Mouse (Mus musculus) thymus, postnatal 36 days (tissue): ENCODE measurements at regions not wholly inside any gene's neighbourhood (a gene's known extent, or its start where the extent isn't known, plus 50 kb on each side); places are given as distances from the start of the nearest gene placed in this dataset.

Source experiments
- DNase-seq, 2 experiments: peaks; one replicate each; pipeline ENCODE4 v3.0.0; 2022; ENCODE audit warnings: mixed read lengths in 2 of 2

DNA sequence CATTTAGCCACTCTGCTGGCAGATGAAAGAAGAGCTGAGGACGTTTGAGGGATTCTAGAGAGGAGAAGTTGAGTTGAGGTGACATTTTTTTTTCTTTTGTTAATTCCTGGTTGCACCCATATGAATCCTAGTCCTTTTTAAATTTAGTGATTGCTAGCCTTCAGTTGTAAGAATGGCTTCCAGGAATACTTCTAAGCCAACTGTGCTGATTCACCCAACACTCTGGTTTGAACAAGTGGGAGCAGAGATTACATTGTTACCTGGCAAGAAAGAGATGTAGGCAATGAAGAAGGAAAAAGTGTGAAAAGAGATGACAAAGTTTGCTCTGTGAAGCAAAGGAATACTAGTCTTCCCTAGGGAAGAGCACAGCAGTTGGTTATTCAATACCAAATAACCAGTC, 261.1 kb upstream of the Kcnq5 start:
- DNase-seq, result no peak

DNA sequence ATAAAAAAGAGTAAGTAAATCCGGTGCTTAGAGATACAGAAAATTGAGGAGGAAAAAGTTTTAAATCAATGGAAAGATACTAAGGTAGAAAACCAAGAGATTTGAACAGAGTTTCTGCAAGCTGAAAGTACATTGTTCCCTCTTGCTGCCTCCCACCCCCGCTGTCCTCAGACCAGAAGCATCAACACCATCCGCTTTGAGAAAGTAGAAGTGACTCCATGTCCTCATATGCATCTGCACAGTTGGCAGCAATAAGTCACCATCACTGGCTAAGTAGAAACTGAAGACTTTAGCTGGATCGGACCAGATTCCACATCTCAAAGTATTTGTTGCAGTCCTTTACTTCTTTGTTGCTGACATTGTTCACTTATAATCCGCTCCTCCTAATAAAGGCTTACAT, 250.1 kb upstream of the Kcnq5 start:
- no peak for DNase-seq

DNA sequence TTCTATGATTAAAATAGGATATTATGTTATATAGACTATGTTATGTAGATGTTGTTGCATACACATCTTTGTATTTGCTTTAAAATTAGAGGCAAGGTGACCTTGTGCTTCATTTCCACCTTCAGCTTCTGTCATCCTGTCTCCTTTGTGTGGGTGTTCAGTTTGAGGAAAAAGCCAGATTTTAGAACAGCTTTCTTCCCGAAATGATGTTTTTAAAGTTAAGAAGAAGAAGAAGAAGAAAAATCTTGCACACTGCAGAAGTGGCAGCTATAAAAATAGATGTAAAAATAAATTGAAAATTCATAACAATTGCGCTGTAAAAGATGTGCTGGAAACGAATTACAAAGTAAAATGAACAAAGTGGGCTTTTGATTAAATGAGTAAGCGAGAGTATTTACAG, 249.5 kb upstream of the Kcnq5 start:
- DNase-seq, result no peak

DNA sequence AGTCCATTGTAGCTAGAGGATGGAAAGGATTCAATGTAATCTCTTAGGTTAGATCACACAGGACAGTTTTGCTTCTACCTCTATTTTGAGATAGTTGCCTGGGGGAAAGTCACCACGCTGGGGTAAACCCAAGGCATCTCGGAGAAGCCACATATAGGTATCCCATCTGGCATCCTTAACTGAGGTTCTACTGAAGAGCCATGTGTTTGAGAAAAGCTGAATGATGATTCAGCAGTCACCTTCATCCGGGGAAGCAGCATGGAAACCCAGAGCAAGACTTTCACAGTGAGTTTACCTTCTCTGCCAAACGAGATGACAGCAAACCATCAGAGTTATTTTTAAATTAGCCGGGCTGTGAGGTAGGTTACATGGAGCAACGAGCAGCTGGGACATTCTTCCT, 248.9 kb upstream of the Kcnq5 start:
- no peak for DNase-seq

DNA sequence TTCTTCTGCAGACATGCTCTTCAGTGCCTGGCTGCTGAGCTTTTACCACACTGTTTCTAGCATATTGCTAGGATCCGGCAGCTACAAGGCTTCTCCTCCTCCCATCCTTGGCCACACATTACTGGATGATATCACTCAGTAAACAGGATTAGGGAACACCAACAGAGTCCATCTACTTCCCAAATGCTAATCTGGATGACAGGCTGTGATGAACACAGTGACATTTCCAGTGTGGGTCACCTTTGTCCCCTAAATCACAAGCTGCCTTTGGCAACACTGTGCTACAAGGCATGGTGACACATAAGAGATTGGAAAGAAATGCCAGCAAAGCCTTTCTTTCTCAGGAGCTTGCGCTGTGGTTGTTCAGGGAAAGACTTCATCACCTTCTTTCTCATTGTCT, 246.5 kb upstream of the Kcnq5 start:
- DNase-seq, result no peak

DNA sequence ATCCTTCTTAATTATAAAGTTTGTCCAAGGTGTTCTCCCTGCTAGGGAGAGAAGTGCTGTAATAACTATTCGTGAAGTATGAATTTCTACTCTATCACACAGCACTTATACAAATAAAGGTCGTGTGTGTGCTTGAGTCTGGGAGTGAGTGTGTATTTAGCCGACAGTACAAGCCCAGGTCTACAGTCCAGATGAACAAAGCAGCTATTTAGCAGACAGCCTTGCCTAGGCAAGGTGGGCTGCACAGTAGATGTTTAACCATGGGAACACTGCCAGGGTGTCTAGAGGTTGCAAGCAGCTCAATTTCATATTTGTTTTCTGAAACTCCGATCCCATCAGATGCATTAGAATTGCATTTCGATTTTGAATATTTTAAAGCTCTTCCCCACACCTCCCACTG, 245.2 kb upstream of the Kcnq5 start:
- no peak for DNase-seq

DNA sequence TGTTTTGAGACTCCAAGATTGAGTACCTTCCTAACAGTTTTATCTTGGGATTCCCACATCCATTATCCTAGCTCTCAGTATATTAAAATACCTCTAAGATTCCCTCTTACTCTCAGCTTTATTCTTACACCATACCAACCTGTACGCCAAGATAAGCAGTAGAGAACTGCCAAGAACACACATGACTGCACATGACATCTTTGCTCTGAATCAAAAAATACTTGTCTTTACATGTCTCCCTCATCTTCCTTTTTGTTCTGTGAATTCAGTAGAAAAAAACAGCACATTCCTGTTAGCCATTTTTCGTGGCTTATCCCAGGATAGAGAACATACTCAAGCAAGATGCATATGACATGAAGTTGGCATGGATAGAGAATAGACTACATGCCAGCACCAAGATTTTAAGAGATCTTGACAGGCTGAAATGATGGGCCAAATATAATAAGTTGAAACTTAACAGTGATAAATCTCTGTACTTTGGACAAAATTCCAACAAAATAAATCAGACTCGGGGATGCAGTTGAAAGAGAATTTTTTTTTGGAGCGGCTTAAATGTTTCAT, 206.0 kb upstream of the Kcnq5 start:
- no peak for DNase-seq

DNA sequence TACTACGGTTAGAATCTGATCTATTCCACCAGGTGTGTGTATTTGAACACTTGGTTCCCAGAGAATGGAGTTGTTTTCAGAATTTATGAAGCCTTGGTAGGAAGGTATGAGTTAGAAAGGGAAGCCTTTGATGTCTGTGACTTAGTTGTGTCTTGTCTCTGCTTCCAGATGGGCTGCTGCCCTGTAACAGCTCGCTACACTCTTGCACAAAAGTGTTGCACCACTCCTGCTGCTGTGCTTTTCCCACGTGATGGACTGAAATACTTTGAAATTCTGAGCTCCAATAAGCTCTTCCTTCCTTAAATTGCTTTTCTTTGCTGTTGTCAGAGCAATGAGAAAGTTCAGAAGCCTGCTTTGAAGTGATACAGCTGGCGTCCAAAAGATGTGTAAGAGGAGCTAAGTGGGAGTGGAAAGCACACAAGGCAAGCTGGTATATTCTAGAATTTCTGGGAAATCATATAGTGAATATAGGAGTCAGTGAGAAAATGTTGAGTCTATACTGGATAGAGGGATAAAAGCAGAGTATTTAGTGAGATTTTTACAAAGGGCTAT, 174.9 kb upstream of the Kcnq5 start:
- no peak for DNase-seq

DNA sequence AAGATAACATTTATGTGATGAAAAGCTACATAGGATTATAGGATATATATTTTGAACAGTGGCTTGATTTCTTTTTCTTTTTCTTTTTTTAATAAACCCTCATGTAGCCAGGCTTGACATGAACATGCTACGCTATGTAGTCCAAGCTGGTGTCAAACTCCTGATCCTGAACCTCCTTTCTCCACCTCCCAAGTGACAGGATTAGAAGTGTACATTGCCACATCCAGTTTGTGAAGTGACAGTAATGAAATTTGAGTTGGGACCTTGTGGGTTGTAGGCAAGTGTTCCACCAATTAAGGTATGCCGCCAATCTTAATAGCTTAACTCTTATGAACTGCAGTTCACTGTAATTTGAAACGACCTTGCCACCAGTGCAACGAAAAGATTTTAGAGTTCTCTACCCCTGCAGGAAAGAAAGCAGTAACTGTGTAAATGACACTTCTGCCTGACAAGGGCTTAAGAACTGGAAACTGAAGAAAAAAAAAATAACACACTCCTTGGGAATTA, 156.6 kb upstream of the Kcnq5 start:
- DNase-seq, result no peak

DNA sequence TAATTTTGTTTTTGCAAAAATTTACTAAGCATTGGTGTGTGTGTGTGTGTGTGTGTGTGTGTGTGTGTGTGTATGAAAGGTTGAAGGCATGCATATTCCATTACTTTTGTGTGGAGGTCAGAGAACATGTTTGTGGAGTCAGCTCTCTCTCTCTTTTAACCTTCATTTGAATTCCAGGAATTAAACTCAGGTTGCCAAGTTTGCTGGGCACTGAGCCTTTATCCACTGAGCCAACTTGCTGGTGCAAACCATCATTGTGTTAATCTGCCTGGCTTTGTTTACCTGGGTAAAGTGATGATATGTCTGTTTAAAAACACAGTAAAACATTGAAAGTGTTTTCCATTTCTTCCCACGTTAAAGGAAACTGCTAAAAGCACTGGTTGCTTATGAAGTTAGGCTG, 154.7 kb upstream of the Kcnq5 start:
- no peak for DNase-seq

DNA sequence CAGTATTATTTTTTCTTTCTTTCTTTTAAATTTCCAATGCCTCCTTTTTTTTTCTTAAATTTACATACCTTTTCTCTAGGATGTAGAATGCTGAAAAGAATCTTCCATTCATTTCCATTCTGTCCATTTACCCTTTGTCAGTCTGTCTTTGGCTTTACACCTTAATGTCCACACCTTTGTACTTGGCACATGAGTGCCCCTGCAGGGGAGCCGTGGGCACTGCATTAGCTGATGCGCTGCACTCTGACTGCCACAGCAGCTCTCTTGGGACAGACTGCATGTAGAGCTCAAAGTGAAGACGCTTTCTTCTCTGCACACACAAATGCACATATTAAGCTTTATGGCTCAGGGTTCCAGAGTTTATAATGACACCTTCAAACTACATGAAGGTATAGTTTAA, 143.8 kb upstream of the Kcnq5 start:
- DNase-seq, result peak in 1 of 2 experiments; percentile 1

DNA sequence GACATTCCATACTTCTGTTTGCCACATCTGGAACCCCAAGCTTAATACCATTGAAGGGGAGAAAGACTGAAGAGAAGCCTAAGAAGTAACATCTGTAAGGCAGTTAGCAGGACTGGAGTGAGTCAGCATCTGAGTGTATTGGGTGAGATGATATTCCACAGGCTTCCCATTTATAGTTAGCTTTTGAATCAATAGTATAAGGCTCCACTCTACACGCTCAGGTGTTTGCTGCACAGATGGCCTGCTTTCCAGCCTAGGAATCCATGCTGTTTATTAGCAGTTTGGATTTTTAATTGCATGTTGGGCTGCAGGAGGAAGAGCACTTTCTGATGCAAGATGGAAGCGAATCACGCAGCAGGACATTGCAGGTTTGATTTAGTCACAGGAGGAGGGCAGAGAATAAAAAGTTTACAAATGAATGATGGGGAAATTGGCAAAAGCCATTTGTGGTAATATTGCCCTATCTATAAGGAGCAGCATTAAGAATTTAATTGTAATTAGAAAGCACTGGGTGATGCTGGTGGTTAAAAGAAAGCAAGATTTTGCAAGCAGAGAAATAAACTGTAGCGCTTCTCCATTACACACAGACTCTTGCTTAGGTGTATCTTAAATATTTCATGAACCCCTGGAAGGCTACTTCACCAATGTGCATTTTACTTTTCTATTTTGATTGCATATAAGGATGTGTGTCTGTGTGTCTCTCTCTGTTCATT, 109.8 kb upstream of the Kcnq5 start:
- no peak for DNase-seq

DNA sequence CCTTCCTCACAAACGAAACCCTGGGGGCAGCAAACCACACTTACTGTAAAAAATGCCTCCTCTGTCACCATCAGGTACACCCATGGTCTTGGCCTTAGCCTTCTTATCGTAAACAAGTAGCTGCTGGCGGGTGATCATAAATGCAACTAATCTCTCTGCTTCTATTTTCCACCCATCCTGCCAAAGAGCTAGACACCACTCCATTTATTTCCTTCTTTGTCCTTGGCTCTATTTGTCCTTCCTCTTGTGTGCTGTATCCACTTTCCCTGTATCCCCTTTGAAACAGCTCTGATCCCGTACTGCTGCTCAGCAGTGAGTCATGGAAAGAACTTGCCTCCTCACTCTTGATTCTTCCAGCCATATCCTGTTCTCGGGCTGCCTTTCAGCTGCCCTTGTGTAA, 108.3 kb upstream of the Kcnq5 start:
- DNase-seq, result no peak
